Mouse (Mus musculus) limb, embryonic 10.5 days (tissue): Measurements from ENCODE around the gene Cpped1. TPM values are rescaled to one million over a fixed set of nuclear protein-coding genes. Genes with fewer than 3 reads are reported as not detected.
A peak's percentile ranks its signal among the peaks of the same experiment; 100 is the strongest.

ENCODE experiments used
- DNase-seq: peaks from one replicate; pipeline ENCODE4 v3.0.0-alpha.2; 2017; ENCODE audit warnings: low spot score
- H3K27ac ChIP-seq: fragments of 300-500 bp; sonication (generic); 2 replicates; pipeline ENCODE4 v1.5.1; 2016; ENCODE audit warnings: mild to moderate bottlenecking
- H3K27me3 ChIP-seq: fragments of 300-500 bp; sonication (generic); 2 replicates; pipeline ENCODE4 v1.6.1; 2016; ENCODE audit warnings: low read depth, mild to moderate bottlenecking; ENCODE audit not compliant: poor library complexity, severe bottlenecking
- H3K36me3 ChIP-seq: fragments of 300-500 bp; sonication (generic); 2 replicates; pipeline ENCODE4 v1.6.1; 2016; ENCODE audit warnings: mild to moderate bottlenecking, moderate library complexity
- H3K4me1 ChIP-seq: fragments of 300-500 bp; sonication (generic); 2 replicates; pipeline ENCODE4 v1.6.1; 2016
- H3K4me3 ChIP-seq: fragments of 300-500 bp; sonication (generic); 2 replicates; pipeline ENCODE4 v1.5.1; 2016; ENCODE audit warnings: mild to moderate bottlenecking, moderate library complexity
- H3K9me3 ChIP-seq: fragments of 300-500 bp; sonication (generic); replicated peaks from 2 replicates; pipeline ENCODE4 v1.6.1; 2016; ENCODE audit warnings: mild to moderate bottlenecking
- WGBS: fragments of 180-500 bp; shearing (Covaris S2); methylation state at CpG from one replicate; pipeline ENCODE4 v1.1.7; 2016; 5-methylcytosine and 5-hydroxymethylcytosine counted together
- polyA plus RNA-seq: library from polyadenylated mRNA; unstranded; fragments of >200 nt; fragmentation: Nextera tagmentation; extraction: Ambion mirVana; gene quantifications from 2 replicates; pipeline ENCODE4 v1.2.1, GENCODE M21; 2016

The Cpped1 gene
- polyA plus RNA-seq, 1 experiment from 2014 or later: 13.9 TPM

DNA sequence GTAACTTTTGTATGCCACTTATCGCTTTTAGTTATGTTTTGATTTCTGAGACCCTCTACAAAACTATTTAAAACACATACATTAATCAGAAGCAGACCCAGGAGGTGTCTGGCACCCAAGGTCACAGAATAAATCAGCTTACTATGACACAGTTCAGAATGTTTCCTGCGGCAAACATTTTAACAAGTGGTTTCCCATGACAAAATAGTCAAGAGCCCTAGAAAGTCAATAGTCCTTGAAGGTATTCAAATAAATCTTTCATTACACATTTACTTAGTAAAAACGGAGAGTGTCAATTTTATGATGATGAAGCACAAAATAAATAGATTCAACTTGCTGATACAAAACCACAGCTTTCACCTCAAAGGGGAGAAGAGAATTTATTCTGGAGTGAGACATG is 19.5 kb downstream of the Cpped1 start:
- H3K4me3 ChIP-seq: no peak overlapping the region
- H3K4me1 ChIP-seq: no peaks in the 10 kb centered on the region
- no peak for DNase-seq
- no peak overlapping the region for H3K27ac ChIP-seq
- H3K36me3 ChIP-seq: peaks cover 5% of the 10 kb centered on the region; the same call in 1 of the 2 replicates
- no peaks in the 10 kb centered on the region for H3K27me3 ChIP-seq
- no peaks in the 10 kb centered on the region for H3K9me3 ChIP-seq
- WGBS: 55% methylated on average over 3 of the region's 3 CpGs

GRCm38 (mm10) chr16:11881795-11882194 is 27.4 kb downstream of the Cpped1 start:
- Histone ChIP-seq H3K4me1 (no peaks in the 10 kb centered on the region), H3K27ac (no peak overlapping the region), H3K36me3 (peaks cover 2% of the 10 kb centered on the region; the same call in 1 of the 2 replicates), H3K9me3 (no peaks in the 10 kb centered on the region), H3K27me3 (no peaks in the 10 kb centered on the region), H3K4me3 (no peak overlapping the region)
- 85% methylated on average over 6 of the region's 6 CpGs for WGBS
- DNase-seq: no peak

- Histone ChIP-seq H3K27ac (no peak overlapping the region), H3K9me3 (no peaks in the 10 kb centered on the region), H3K36me3 (no peaks in the 10 kb centered on the region; the same call in 1 of the 2 replicates), H3K4me1 (no peaks in the 10 kb centered on the region), H3K4me3 (no peak overlapping the region), H3K27me3 (no peaks in the 10 kb centered on the region)
- DNase-seq: no peak
- WGBS: 91% methylated on average over 6 of the region's 6 CpGs
Measured at GRCm38 (mm10) chr16:11880461-11880860, 28.8 kb downstream of the Cpped1 start.

DNA sequence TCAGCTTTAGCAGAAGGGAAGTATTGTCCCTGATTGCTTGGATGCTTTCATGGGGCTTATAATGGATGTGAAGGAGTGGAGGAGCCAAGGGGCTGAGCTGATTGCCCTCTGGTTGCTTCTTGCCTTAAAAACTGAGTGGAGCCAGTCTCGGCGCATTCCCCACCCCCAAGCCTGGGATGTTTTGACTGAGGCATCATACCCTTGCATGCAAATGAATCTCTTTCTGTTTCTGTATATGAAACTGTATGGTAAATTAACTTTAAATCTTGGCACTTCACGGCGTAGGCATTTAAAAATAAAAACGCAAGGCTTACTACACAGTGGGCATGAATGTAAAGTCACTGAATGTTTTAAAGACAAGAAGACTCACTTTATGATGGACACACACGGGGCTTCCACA is 30.0 kb downstream of the Cpped1 start:
- no peaks in the 10 kb centered on the region for H3K9me3 ChIP-seq
- peaks cover 6% of the 10 kb centered on the region for H3K4me1 ChIP-seq
- 89% methylated on average over 6 of the region's 6 CpGs for WGBS
- DNase-seq: no peak
- no peak overlapping the region for H3K4me3 ChIP-seq
- H3K36me3 ChIP-seq: no peaks in the 10 kb centered on the region; the same call in 1 of the 2 replicates
- no peaks in the 10 kb centered on the region for H3K27me3 ChIP-seq
- no peak overlapping the region for H3K27ac ChIP-seq

DNA sequence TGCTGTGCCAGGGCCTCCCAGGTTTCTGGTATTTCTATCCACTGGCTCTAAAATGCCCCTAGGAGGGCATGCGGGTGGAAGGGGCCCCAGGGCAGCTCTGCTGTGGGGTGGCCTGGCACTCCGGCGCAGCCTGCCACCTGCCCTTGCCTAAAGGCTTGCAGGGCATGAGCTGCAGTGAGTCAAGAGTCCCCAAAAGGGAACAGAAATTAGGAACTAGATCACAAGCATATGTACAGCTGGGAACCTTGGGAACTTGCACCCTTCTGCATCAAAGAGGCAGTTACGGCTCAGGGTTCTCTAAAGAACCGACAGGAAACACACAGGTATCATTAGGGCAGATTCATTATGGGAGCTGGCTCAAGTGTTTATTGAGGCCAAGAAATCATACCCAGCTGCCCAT is 34.0 kb downstream of the Cpped1 start:
- DNase-seq: no peak
- Histone ChIP-seq H3K4me3 (no peak overlapping the region), H3K9me3 (no peaks in the 10 kb centered on the region), H3K36me3 (no peaks in the 10 kb centered on the region; the same call in 1 of the 2 replicates), H3K27me3 (no peaks in the 10 kb centered on the region), H3K4me1 (peaks cover 6% of the 10 kb centered on the region), H3K27ac (0 out of 2 replicates have a peak overlapping the region, but pooled peaks have one; percentile 36)
- WGBS: 79% methylated on average over 5 of the region's 5 CpGs

- WGBS: 80% methylated on average over 3 of the region's 3 CpGs
- Histone ChIP-seq H3K4me3 (no peak overlapping the region), H3K4me1 (peaks cover 6% of the 10 kb centered on the region), H3K9me3 (no peaks in the 10 kb centered on the region), H3K36me3 (no peaks in the 10 kb centered on the region; the same call in 1 of the 2 replicates), H3K27ac (no peak overlapping the region), H3K27me3 (no peaks in the 10 kb centered on the region)
- no peak for DNase-seq
Measured at GRCm38 (mm10) chr16:11873292-11873691, 36.0 kb downstream of the Cpped1 start.

DNA sequence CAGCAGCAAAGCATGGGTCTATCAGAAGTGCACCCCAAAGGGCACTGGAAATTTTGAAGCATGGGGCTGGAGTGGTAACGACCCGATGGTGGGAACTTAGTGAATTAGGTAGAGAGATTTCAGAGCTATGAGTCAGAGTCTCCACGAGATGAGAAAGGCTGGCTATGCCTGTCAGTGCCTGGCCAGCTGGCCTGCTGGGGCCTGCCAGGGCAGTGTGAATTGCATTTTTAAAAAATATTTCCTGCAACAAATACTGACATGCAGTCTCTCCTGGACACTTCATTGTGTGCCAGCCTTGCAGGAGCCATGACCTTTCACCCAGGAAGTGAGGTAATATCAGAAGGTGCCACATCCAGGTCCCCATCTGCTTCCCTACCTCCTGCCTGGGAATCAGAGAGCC is 40.8 kb downstream of the Cpped1 start:
- Histone ChIP-seq H3K27ac (no peak overlapping the region), H3K4me1 (no peaks in the 10 kb centered on the region), H3K27me3 (no peaks in the 10 kb centered on the region), H3K9me3 (no peaks in the 10 kb centered on the region), H3K4me3 (no peak overlapping the region), H3K36me3 (no peaks in the 10 kb centered on the region)
- WGBS: 85% methylated on average over 3 of the region's 3 CpGs
- DNase-seq: no peak

DNA sequence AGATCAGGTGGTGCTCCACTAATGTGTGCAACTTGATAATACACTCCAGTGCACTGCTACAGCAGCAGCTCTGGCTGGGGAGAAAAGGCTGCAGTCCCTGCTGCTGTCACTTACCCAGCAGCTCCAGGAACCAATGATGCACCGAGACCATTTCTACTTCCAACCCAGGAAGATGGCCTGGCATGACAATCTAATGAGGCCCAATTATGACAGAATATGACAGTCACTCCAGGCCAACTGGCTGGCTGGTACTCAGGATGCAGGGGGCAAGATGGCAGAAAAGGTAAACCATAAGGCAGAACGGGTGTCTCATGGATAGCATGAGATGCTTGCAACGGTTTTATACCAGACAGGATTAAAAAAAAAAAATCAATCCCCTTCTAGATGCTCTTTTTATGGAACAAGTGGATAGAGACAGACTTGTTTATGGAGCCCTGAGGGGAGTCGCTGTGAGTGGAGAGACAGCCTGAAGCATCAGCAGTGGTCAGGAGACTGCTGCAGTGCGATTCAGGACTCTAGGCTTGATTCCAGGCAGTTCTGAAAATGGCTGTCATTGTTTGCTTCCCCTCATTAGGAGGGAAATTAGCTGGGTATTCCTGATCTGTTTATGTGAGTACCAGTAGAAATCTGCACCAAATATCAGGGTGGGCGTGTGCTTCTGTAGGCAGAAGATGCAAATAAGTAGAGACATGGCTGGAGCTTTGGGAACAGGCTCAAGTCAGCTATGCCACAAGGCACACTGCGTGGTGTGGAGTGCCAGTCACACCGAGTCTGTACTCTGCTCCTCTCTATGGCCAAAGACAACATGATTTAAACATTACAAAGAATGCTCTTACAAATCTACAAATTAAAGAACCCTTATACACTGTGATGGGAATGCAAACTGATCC is 56.3 kb downstream of the Cpped1 start:
- H3K4me3 ChIP-seq: no peak overlapping the region
- no peaks in the 10 kb centered on the region for H3K36me3 ChIP-seq
- H3K27me3 ChIP-seq: no peaks in the 10 kb centered on the region
- H3K27ac ChIP-seq: no peak overlapping the region
- no peak for DNase-seq
- WGBS: 89% methylated on average over 8 of the region's 8 CpGs
- peaks cover 6% of the 10 kb centered on the region for H3K4me1 ChIP-seq
- H3K9me3 ChIP-seq: no peaks in the 10 kb centered on the region

- Histone ChIP-seq H3K36me3 (no peaks in the 10 kb centered on the region), H3K9me3 (no peaks in the 10 kb centered on the region), H3K4me1 (peaks cover 6% of the 10 kb centered on the region), H3K4me3 (no peak overlapping the region), H3K27me3 (no peaks in the 10 kb centered on the region), H3K27ac (no peak overlapping the region)
- 82% methylated on average over 5 of the region's 5 CpGs for WGBS
- DNase-seq: no peak
Measured at GRCm38 (mm10) chr16:11848990-11849658, 60.1 kb downstream of the Cpped1 start.

- no peak for DNase-seq
- WGBS: 91% methylated on average over 5 of the region's 5 CpGs
Measured at GRCm38 (mm10) chr16:11845309-11845708, 63.9 kb downstream of the Cpped1 start.

GRCm38 (mm10) chr16:11843441-11843840 is 65.8 kb downstream of the Cpped1 start:
- no peak for DNase-seq
- Histone ChIP-seq H3K4me3 (no peak overlapping the region), H3K4me1 (no peaks in the 10 kb centered on the region), H3K36me3 (no peaks in the 10 kb centered on the region), H3K9me3 (no peaks in the 10 kb centered on the region), H3K27me3 (no peaks in the 10 kb centered on the region), H3K27ac (no peak overlapping the region)
- WGBS: 96% methylated on average over 2 of the region's 2 CpGs

More at GRCm38 (mm10) chr16:11845309-11845708, 63.9 kb downstream of the Cpped1 start:
- Histone ChIP-seq H3K4me1 (peaks cover 6% of the 10 kb centered on the region), H3K27ac (no peak overlapping the region), H3K9me3 (no peaks in the 10 kb centered on the region), H3K4me3 (no peak overlapping the region), H3K27me3 (no peaks in the 10 kb centered on the region), H3K36me3 (no peaks in the 10 kb centered on the region)

- Histone ChIP-seq H3K27ac (no peak overlapping the region), H3K4me1 (0 out of 2 replicates have a peak, but pooled peaks cover 4% of the 10 kb centered on the region), H3K4me3 (no peak overlapping the region), H3K36me3 (no peaks in the 10 kb centered on the region), H3K9me3 (no peaks in the 10 kb centered on the region), H3K27me3 (no peaks in the 10 kb centered on the region)
- no peak for DNase-seq
- WGBS: 41% methylated on average over 1 of the region's 1 CpGs
Measured at GRCm38 (mm10) chr16:11833474-11833873, 75.8 kb downstream of the Cpped1 start.

DNA sequence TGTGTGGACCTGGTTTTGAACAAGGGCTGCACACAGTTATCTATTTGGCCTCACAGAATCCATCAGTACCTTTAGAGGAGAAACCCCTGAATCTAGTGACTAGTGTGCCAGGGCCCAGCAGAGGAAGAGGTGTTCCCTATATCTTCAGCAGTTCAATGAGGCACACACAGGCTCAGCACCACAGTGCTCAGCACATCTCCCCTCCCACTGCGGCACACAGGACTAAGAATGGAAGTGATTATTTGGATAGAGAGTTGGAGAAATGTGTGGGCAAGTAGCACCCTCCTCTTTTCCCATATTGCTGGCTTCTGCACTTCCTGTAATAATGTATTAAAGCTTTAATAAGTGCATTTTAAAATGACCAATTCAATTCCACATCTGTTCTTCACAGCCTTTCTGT is 80.4 kb downstream of the Cpped1 start:
- Histone ChIP-seq H3K36me3 (no peaks in the 10 kb centered on the region), H3K4me3 (no peak overlapping the region), H3K4me1 (0 out of 2 replicates have a peak, but pooled peaks cover 4% of the 10 kb centered on the region), H3K27ac (no peak overlapping the region), H3K9me3 (no peaks in the 10 kb centered on the region), H3K27me3 (no peaks in the 10 kb centered on the region)
- no peak for DNase-seq
- 88% methylated on average over 1 of the region's 1 CpGs for WGBS
